Mouse (Mus musculus) urinary bladder, adult 18-20 months (tissue): Measurements from ENCODE around the gene Znrd1as.
A peak's percentile ranks its signal among the peaks of the same experiment; 100 is the strongest.

Experiments
- DNase-seq, 2 experiments: peaks; one replicate each; pipeline ENCODE4 v3.0.0; 2022; ENCODE audit warnings: low spot score in 2 of 2, mixed read lengths in 2 of 2

Znrd1as gene

GRCm38 (mm10) chr17:36957999-36958743 is at the start of gene Znrd1as, which contains the start of gene Znrd1:
TSS of gene Znrd1as (plus strand) at chr17:36958592.
TSS of gene Znrd1 (minus strand) at chr17:36958559.
- peak; percentile 83 to 90 for DNase-seq

DNA sequence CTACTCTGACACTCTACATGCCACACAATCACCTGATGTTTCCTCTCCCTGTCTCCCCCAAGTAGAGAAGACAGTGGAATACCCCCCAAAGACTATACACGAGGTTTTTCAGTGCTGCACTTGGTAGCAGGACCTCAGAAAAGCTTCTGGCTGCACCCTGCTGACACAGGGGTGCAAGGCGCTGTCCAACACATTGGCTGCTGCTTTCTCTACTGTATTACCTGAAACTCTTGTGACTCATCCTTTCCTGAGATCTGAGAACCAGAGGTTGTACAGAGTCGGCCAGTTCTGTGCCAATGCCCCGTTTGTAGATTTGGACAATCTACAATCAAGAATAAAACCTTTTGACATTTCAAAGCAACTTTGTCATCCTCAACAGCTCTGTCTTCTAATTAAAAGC is 48.6 kb upstream of the Znrd1as start:
- no peak for DNase-seq

- DNase-seq: no peak
Measured at GRCm38 (mm10) chr17:36912031-36912430, 46.4 kb upstream of the Znrd1as start.

DNA sequence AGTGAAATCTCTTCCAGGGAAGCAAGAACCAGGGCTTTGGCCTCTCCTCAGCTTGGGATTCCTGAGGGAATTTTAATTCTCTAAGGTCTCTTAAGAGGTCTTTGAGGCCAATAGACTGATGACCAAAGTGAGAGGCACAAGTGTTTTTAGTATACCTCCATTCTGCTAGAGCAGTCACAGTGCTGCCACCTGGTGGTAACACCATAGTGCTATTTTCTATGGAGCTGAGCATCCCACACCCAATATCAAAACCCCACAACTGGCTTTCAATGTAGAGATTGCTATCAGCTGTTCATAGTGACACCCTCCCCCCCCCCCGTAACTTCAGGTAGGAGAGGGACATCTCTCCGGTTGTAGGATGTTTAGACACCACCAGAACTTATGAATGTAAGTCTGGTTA is 44.3 kb upstream of the Znrd1as start:
- DNase-seq: peak; percentile 35 to 50

GRCm38 (mm10) chr17:36915076-36915475 is 43.3 kb upstream of the Znrd1as start:
- DNase-seq: peak in 1 of 2 experiments; percentile 55

DNA sequence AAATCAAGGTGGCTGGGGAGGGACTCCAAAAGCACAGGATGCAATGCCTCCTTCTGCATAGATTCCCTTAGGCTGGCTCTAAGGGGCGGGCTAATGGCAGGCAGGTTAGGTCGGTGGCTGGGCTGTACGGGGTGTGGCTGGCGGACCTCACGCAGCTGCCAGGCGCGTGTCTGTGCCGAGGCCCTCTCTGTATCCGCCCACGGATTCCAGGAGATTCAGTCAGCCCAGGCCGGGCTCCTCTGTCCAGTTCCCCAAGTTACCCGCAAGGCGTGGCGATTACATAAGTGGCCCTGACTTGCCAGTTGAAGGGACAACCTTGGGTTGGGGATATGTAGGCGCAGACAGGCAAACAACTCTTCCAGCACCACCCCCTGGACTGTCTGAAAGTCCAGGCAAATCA is 38.2 kb upstream of the Znrd1as start:
- DNase-seq: peak; percentile 34 to 71

DNA sequence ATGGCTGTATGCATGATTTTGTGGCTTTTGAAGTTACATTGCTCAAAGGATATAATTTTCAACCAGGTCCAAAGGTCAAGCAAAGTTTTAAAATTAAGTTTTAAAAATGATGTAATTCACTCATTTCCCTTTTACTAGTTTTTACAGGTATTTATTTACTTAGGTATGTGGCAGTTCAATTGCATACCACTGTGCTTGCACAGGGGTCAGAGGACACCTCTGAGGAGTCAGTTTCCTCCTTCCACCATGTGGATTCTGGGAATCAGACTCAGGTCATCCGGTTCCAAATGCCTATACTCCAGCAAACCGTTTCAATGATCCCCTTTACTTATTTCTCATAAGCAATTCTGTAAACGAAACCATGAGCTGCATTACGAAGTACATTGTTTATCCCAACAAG is 35.7 kb upstream of the Znrd1as start:
- DNase-seq: no peak

- DNase-seq: no peak
Measured at GRCm38 (mm10) chr17:36923491-36923890, 34.9 kb upstream of the Znrd1as start.

GRCm38 (mm10) chr17:36927496-36928120 is 30.8 kb upstream of the Znrd1as start:
- DNase-seq: no peak

DNA sequence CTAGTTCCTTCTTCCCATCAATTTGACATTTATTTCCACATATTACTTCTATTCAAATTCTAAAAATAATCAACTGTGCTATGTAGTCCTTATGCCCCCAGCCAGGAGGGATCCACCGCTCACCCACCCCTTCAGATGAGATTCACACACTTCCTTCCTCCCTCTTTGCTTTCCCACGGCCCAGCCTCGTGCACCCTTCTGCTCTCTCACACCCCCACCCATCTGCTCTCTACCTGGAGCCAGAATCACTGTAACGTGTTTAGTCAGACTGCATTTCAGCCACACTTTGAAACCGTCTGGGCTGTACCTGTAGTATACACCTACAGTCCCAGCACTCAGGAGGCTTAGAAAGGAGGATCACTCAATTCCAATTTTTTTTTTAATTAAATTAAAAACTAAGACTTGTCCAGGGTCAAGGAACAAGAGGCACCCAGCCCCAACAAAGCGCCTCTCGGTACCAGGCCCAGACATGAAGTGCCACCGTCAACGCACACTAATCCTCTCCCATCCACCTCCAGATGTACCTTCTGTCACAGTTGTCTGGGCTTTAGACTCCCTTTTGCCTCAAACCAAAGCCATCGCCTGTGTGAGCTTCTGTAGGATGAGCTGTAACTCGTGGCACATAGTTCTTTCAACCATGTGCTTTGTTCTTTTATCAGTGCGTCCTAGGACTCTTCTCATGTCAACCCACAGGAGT is 29.0 kb upstream of the Znrd1as start:
- no peak for DNase-seq

DNA sequence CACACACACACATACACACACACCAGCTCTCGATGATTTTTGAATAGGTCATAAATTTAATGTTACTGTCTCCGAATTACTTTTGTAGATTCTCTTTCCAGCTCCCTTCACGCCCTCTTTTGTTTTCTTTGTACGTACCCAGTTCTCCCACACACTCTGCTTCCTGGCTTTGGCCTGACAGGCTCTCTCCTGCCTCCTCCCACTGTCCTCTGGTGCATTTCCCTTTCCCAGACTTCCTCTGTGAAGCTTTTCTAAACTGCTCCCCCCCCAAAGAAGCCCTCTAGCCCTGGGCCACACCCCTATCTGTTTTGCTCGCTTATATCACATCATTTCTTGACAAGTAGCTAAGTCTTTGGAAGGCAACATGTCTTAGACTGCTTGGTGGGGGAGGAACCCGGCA is 28.2 kb upstream of the Znrd1as start:
- DNase-seq: no peak

GRCm38 (mm10) chr17:36931130-36931529 is 27.3 kb upstream of the Znrd1as start:
- no peak for DNase-seq

DNA sequence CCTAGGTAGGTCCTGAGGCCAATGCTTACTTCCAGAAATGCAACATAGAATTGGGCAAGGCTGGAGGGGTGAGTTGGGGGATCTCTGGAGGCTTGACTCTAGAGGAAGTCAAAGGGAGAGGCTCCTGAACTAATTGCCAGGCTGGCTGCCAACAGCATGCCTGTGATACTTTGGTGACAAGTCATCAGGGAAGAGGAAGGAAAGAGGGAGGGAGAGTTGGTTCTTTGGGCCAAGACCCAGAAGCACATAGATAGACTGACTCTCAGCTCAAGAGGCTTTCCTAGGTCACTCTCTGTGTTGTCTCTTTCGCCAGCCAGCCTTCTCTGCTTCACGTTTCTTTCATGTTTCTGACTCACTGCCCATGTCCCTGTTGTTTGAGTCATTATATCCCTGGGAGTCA is 26.6 kb upstream of the Znrd1as start:
- no peak for DNase-seq

DNA sequence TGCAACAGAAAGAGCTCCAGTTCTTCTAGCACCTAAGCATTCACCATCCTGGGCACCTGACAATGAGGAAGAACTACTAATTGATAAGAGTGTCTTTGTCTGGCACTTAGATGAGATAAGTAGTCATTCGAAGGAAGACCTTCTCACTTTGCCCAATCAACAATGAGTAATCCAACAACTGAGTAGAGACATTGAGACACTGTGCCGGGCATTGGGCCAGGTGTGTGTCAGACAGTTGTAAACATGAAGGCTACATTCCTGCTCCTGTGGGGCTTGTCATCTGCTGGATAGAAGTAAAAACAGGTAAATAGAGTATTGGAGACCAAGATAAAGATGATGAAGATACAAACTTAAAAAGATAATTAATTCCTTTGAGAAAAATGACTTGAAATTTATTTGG is 20.3 kb upstream of the Znrd1as start:
- no peak for DNase-seq

- DNase-seq: peak; percentile 73 to 74
Measured at GRCm38 (mm10) chr17:36942391-36942790, 16.0 kb upstream of the Znrd1as start.

- peak; percentile 55 to 64 for DNase-seq
Measured at GRCm38 (mm10) chr17:36942791-36943471, 15.5 kb upstream of the Znrd1as start, which contains the start of gene Rnf39. TSS of gene Rnf39 (plus strand) at chr17:36942918.

- DNase-seq: no peak
Measured at GRCm38 (mm10) chr17:36943691-36944090, 14.7 kb upstream of the Znrd1as start.

GRCm38 (mm10) chr17:36944121-36944775 is 14.1 kb upstream of the Znrd1as start:
- no peak for DNase-seq

DNA sequence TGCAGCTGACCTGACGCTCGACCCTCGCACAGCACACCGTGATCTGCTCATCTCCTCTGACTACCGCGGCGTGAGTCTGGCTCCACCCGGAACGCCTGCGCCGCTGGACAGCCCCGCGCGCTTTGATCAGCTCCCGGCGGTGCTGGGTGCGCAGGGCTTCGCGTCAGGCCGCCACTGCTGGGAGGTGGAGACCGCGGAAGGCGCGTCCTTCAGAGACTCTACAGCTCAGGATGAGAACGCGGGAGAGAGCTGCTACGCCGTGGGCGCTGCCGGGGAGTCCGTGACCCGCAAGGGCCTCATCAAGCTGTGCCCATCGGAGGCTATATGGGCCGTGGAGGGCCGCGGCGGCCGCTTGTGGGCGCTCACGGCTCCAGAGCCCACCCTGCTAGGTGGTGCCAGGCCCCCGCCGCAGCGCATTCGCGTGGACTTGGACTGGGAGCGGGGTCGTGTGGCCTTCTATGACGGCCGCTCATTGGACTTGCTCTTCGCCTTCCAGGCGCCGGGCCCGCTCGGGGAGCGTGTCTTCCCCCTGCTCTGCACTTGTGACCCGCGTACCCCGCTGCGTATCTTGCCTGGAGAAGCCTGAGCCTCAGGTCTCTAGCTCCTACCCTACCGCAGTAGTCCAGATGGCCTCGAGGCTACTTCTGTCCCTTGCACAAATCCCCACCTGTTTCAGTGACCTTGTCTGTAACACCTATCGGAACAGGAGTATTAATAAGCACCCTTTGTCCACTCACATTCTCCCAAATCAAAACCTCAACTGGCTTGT is 11.2 kb upstream of the Znrd1as start:
- DNase-seq: no peak

- no peak for DNase-seq
Measured at GRCm38 (mm10) chr17:36948286-36948685, 10.1 kb upstream of the Znrd1as start.

DNA sequence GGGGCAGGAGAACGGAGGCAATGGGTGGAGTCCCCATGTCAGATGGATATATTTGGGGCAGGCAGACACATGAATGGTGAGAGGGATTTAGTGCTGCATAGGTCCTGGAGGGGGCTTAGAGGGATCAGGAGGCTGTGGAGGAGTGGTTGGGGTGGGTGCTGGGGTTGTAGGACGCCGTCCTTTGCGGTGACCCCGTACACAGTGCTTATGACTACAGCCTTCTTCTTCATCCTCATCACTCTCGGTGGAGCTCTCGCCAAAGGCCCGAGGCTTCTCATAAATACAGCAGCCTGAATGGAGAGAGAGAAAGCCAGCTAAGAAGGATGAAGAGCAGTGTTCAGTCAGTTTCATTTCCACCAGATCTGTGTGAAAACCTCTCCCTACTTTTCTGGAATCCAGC is 9.1 kb upstream of the Znrd1as start:
- DNase-seq: no peak
